Mouse (Mus musculus) T-cell, adult 2 months (primary cell): ENCODE data around the gene Tmem54.
A peak's percentile ranks its signal among the peaks of the same experiment; 100 is the strongest.

Source experiments
- DNase-seq: peaks from one replicate; pipeline ENCODE4 v3.0.0; 2022; ENCODE audit warnings: low spot score

Tmem54 gene

GRCm38 (mm10) chr4:129105356-129105755 is at the start of gene Tmem54:
Gene Tmem54 (plus strand): TSS chr4:129105548.
- no peak for DNase-seq

DNA sequence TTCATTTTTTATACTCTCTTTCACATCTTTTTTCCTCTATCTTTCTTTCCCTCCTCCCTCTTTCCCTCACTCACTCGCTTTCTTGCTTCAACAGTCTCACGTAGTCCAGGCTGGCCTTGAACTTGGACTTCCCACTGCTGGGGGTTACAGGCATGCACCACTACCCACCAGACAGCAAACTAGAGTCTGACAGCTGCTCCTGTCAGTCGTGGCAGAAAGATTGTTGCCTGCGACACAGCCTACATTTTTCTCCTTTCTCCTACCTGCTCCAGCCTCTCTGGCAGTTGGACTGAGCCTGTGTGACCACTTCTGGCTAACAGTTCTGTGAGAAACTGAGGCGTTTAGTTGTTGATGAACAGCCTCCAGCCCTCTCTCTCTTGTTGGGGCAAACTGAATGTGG is 49.8 kb upstream of the Tmem54 start:
- no peak for DNase-seq

GRCm38 (mm10) chr4:129057533-129058206 is 47.7 kb upstream of the Tmem54 start:
- peak; percentile 95 for DNase-seq

DNA sequence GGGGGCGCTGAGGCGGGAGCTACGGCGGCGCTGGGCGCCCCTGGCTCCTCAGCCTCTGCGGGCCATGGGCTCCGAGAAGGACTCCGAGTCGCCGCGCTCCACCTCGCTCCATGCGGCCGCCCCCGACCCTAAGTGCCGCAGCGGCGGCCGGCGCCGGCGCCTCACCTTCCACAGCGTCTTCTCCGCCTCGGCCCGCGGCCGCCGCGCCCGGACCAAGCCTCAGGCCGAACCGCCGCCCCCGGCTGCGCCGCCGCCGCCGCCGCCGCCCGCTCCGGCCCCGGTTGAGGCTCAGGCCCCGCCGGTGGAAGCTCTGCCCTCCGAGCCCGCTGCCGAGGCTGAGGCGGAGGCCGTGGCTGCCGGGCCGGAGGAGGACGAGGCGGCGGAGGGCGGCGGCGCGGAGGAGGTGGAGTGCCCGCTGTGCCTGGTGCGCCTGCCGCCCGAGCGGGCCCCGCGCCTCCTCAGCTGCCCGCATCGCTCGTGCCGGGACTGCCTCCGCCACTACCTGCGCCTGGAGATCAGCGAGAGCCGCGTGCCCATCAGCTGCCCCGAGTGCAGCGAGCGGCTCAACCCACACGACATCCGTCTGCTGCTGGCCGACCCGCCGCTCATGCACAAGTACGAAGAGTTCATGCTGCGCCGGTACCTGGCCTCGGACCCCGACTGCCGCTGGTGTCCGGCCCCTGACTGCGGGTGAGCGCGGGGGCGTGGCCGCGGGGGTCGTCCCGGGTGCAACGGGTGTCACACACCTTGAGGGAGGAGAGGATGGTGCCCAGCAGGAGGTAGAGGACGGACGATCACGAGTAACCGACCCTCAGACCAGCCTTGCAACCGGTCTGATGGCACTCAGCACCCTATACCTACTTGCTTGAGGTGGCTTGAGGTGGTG is 46.9 kb upstream of the Tmem54 start, which contains the start of gene Rnf19b:
Rnf19b (plus strand) TSS at position 65 of the 886 bp plus-strand sequence.
- DNase-seq, result peak; percentile 48

GRCm38 (mm10) chr4:129059125-129059551 is 46.2 kb upstream of the Tmem54 start:
- peak; percentile 50 for DNase-seq

GRCm38 (mm10) chr4:129059922-129060321 is 45.4 kb upstream of the Tmem54 start:
- peak; percentile 22 for DNase-seq

GRCm38 (mm10) chr4:129061486-129061885 is 43.9 kb upstream of the Tmem54 start:
- no peak for DNase-seq

DNA sequence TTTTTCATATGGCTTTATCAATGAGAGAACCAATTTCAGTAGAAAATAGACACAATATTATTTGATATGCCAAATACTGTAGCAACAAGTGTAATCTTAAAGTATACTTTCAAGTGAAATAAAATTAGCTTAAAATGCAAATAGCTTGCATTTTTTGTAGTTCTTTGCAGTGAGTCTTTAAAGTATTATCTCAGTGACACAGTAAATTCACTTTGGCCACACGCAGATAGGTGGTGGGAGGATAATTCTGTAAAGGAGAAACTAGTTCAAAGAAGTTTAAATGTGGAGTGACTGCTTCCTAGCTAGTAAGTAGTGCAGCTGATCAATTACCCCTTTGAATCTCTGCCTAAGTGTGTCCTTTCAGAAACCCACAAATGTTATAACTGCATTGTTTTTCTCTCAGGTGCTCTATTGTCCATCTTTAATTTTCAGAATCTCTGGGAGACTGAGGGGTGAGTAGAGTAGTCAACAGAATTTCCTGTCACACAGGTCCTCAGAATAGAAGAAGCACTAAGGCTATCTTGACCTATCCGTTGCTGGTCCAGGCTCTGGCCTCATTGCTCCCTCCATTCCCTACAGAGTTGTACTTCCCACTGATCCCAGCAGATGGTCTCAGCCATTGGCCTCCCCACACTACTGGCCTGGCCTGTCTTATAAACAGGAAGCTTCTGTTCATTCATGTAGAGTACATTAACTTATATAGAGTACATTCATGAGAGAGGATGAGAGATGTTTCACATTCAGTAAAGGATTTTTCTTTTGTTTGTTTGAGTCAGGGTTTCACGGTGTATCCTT is 42.9 kb upstream of the Tmem54 start:
- no peak for DNase-seq

GRCm38 (mm10) chr4:129065688-129066236 is 39.6 kb upstream of the Tmem54 start:
- DNase-seq, result no peak

DNA sequence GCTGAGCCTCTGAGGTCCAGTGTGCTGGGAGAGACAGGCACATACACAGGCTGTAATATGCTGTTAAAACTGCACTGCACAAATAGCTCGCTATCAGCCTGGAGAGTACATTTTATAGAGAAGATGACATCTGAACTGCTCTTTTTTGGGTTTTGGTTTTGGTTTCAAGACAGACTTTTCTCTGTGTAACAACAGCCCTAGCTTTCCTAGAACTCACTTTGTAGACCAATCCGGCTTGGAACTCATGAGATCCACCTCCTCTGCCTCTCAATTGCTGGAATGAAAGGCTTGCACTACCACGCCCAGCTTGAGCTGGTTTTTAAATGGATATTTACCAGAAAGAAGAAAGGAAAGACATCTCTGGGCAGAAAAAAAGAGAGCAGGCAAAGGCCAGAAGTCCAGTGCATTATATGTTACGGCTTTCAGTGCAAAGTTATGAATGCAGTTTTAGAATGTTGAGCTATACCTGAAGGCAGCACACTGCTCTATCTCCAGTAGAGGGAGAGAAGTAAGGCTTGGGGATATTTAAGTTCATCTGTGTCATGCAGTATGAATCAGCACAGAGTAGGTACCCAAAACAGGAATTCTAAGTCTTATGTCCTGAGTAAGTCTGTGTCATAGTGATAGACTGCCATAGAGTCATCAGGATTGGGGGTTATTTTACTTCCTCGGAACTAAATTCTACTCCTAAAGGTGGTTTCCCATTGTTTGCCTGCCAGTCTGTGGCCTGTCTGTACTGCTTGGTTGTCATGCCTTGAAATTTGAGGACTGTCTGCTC is 37.5 kb upstream of the Tmem54 start:
- no peak for DNase-seq

- no peak for DNase-seq
Measured at GRCm38 (mm10) chr4:129068848-129069247, 36.5 kb upstream of the Tmem54 start.

GRCm38 (mm10) chr4:129079126-129079525 is 26.2 kb upstream of the Tmem54 start:
- no peak for DNase-seq

- DNase-seq, result no peak
Measured at GRCm38 (mm10) chr4:129081041-129081440, 24.3 kb upstream of the Tmem54 start.

DNA sequence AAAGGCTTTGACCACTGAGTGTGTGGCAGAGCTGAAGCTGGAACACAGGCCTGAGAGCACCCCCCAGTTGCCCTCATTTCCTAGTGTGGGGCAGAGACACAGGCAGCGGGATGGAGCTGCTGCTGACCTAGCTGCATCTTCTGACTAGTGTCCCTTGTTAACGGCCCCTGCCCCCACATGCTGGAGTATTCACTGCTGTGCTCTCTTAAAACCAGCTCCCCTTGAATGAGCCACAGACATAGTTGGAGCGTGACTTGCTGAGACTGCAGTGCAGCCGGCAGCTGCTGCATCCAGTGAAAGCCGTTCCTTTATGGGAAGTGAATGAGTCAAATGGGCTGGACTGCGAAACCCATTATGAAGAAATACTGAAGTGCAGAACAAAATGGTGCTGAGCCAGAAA is 23.8 kb upstream of the Tmem54 start:
- DNase-seq, result no peak

GRCm38 (mm10) chr4:129081939-129082338 is 23.4 kb upstream of the Tmem54 start:
- no peak for DNase-seq

GRCm38 (mm10) chr4:129082379-129083115 is 22.8 kb upstream of the Tmem54 start:
- DNase-seq, result peak; percentile 65

GRCm38 (mm10) chr4:129084896-129085295 is 20.5 kb upstream of the Tmem54 start:
- no peak for DNase-seq

DNA sequence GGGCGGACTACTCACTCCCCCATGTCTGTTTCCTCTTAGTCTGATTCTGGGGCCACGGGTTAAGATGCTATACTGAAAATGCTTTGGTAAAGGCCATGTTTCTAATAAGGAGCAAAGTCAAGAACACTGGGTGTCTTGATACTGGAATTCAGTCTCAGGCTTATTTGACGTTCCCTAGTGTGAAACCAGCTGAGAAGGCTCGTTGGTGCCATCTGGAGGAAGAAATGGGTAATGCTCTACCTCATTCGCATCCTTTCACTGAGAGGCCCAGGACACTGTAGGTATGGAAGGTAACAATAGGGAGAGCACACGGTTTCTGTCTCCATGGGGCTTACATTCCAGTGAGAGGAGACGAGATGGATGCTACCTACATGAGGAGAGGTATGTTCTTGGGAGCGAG is 19.3 kb upstream of the Tmem54 start:
- DNase-seq, result peak; percentile 60

DNA sequence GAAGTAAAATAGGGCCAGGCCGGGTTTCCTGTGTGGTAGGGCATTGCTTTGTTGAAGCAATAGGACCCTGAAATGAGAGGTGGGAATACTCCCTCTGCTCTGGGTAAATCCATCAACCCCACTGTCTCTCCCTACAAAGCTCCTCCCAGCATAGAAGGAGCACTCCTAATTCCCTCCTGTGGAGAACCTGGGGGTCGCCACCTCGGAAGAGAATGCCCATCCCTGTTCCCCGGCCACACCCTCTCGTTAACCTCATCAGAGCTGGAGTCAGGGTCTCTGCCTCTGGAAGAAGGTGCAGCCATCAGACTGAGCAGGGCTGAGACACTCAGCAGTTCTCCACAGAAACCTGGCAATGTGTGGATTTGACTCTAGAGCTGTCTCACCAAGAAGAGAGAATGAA is 17.5 kb upstream of the Tmem54 start:
- DNase-seq, result no peak

GRCm38 (mm10) chr4:129095276-129095675 is 10.1 kb upstream of the Tmem54 start:
- no peak for DNase-seq

- DNase-seq, result no peak
Measured at GRCm38 (mm10) chr4:129097006-129097405, 8.3 kb upstream of the Tmem54 start.
